ENCODE assay signal across 25 mouse cellular contexts in the genomic region with DNA sequence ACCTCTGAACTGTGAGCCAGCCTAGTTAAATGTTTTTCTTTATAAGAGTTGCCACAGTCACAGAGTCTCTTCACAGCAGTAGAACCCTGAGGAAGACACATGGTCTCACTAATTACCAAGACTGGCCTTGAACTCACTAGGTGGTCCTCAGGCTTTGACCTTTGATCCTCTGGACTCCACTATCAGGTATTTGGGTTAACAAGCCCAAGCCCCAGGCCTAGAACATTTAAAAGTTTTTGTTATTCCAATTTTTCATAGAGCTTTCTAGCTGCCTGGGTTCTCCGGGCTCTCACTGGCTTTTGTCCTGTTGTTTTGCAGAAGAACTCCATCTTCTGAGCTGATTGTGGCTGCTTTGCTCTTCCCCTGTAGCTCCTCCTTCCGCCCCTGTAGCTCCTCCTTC.
DNase-seq lines count a peak whose midpoint lies in the region; ATAC-seq and TF ChIP-seq lines count a peak whose summit lies in the region.
"Had no signal": no experiment of that assay in that cellular context is flagged by ENCODE, and none has a peak within 500 bp of the region (broad histone marks: within the 10 kb centered on the region; RNA-seq: fewer than 3 reads in every experiment).

No protein-coding gene starts in this region.

- no peak overlapping the region for H3K4me2 ChIP-seq in hindbrain, embryonic 16.5 days (ENCODE audit: low read length)
- H3K4me2 ChIP-seq in liver, embryonic 11.5 days = no peak overlapping the region

- in situ Hi-C loops in ES-E14 (cut with MboI; ENCODE audit: low sequenced_read_pairs in 2 of 2, unreplicated experiment in 2 of 2) = no loop called here

- WGBS in hindbrain, embryonic 16.5 days = 94% methylated on average over 2 of the region's 2 CpGs
- 83% methylated on average over 2 of the region's 2 CpGs for WGBS in liver, embryonic 11.5 days

- ATAC-seq in hindbrain, embryonic 16.5 days = no peak
- ATAC-seq in liver, embryonic 11.5 days (replicated peaks; ENCODE audit: low FRiP score) = no peak
- ATAC-seq: activated CD4-positive, CD25-positive, alpha-beta regulatory T cell, adult 4 months; CD4-positive, CD25-positive, alpha-beta regulatory T cell, adult 4 months; Patski had no signal

- no peaks in the 10 kb centered on the region for H3K36me3 ChIP-seq in ES-E14 (ENCODE audit: control insufficient read depth, insufficient read depth, low read length, poor library complexity, severe bottlenecking)
- no peaks in the 10 kb centered on the region for H3K36me3 ChIP-seq in hindbrain, embryonic 16.5 days (ENCODE audit: control insufficient read depth, insufficient read depth, low read length)
- H3K36me3 ChIP-seq in liver, embryonic 11.5 days (ENCODE audit: control insufficient read depth, insufficient read depth, low read length) = no peaks in the 10 kb centered on the region
- H3K36me3 ChIP-seq: G1E had no signal

- H3K4me1 ChIP-seq in ES-E14 (ENCODE audit: control insufficient read depth in 2 of 2, insufficient read depth in 2 of 2, low read length in 2 of 2, poor library complexity in 1 of 2) = peaks cover 0 to 4% of the 10 kb centered on the region in 2 experiments; a peak in 1 of 4 replicates
- no peaks in the 10 kb centered on the region for H3K4me1 ChIP-seq in hindbrain, embryonic 16.5 days (ENCODE audit: control insufficient read depth, insufficient read depth, low read depth, low read length)
- H3K4me1 ChIP-seq in liver, embryonic 11.5 days (replicated peaks; ENCODE audit: control insufficient read depth, insufficient read depth, low read length) = no peaks in the 10 kb centered on the region

- no peaks in the 10 kb centered on the region for H3K27me3 ChIP-seq in hindbrain, embryonic 16.5 days (replicated peaks; ENCODE audit: control insufficient read depth, insufficient read depth, low read length)
- no peaks in the 10 kb centered on the region for H3K27me3 ChIP-seq in liver, embryonic 11.5 days (replicated peaks; ENCODE audit: control insufficient read depth, insufficient read depth, low read length)
- H3K27me3 ChIP-seq: Patski had no signal

- no peak overlapping the region for H3K4me3 ChIP-seq in ES-E14 (ENCODE audit: insufficient read depth in 1 of 2, low read depth in 1 of 2, low read length in 2 of 2, poor library complexity in 1 of 2, severe bottlenecking in 1 of 2)
- no peak overlapping the region for H3K4me3 ChIP-seq in hindbrain, embryonic 16.5 days (ENCODE audit: low read length)
- no peak overlapping the region for H3K4me3 ChIP-seq in liver, embryonic 11.5 days (ENCODE audit: low read depth, low read length)

- no peak overlapping the region for H3K27ac ChIP-seq in ES-E14 (ENCODE audit: insufficient read depth, low read depth, low read length, poor library complexity, severe bottlenecking)
- H3K27ac ChIP-seq in hindbrain, embryonic 16.5 days (ENCODE audit: low read depth, low read length) = no peak overlapping the region
- H3K27ac ChIP-seq in liver, embryonic 11.5 days (ENCODE audit: low read depth, low read length) = no peak overlapping the region

- H3K9ac ChIP-seq in ES-E14 (ENCODE audit: insufficient read depth, low read depth, low read length, poor library complexity, severe bottlenecking) = no peak overlapping the region
- H3K9ac ChIP-seq in hindbrain, embryonic 16.5 days (ENCODE audit: low read depth, low read length) = no peak overlapping the region
- H3K9ac ChIP-seq in liver, embryonic 11.5 days (ENCODE audit: low read depth, low read length) = no peak overlapping the region

- no peaks in the 10 kb centered on the region for H3K9me3 ChIP-seq in ES-E14 (ENCODE audit: control insufficient read depth, insufficient read depth, low read depth, low read length)
- no peaks in the 10 kb centered on the region for H3K9me3 ChIP-seq in hindbrain, embryonic 16.5 days (ENCODE audit: control insufficient read depth, low read length)
- H3K9me3 ChIP-seq in liver, embryonic 11.5 days (ENCODE audit: control insufficient read depth, low read length) = no peaks in the 10 kb centered on the region

- DNase-seq in ES-CJ7 (ENCODE audit: low read depth, low spot score) = peak; percentile 71
- peak; percentile 49 for DNase-seq in ES-E14 (ENCODE audit: low read depth, low spot score)
- peak; percentile 61 for DNase-seq in R1 (ENCODE audit: low read depth, low spot score)
- peak; percentile 91 for DNase-seq in ZHBTc4 (ENCODE audit: low read depth, low spot score)
- no peak for DNase-seq in liver, embryonic 11.5 days (ENCODE audit: low spot score)
- DNase-seq in kidney, postnatal 25 days = no peak
- DNase-seq in kidney, postnatal 14 days = no peak
- DNase-seq: adrenal gland, adult 2 months; adrenal gland, adult 8-10 months; adrenal gland, postnatal 10 days; adrenal gland, postnatal 14 days; adrenal gland, postnatal 25 days; adrenal gland, postnatal 36 days; B cell, adult 2 months; cerebellum, adult 11 months; cerebellum, adult 11-12 months; cerebellum, adult 18-20 months; cerebellum, adult 2 months; cerebellum, adult 8-10 months; cerebellum, adult 9-10 months had no signal

TF ChIP-seq in ES-E14, 5 proteins besides CTCF, POLR2A, EP300 and RAD21:
- TF ChIP-seq MAFK (IDR thresholded peaks at IDR 0.05; ENCODE audit: insufficient read depth, low read depth, low read length) = no peak
- no peak for TF ChIP-seq ZNF384 (IDR thresholded peaks at IDR 0.05; ENCODE audit: low read depth, low read length)
- no peak for TF ChIP-seq ZC3H11A (IDR thresholded peaks at IDR 0.05; ENCODE audit: borderline replicate concordance, low read depth, low read length)
- no peak for TF ChIP-seq HCFC1 (IDR thresholded peaks at IDR 0.05; ENCODE audit: borderline replicate concordance, insufficient read depth, low read length)
- TF ChIP-seq CHD2 (IDR thresholded peaks at IDR 0.05; ENCODE audit: low read depth, low read length) = no peak
TF ChIP-seq in ES-E14: peak in this region for 0.

Comparison
In these comparisons a context has a peak if more than half of its experiments do, and no peak if none do; other contexts are left out.
1. DNase-seq: peak in ES-CJ7 (single experiment), ES-E14 (single experiment), R1 (single experiment) and ZHBTc4 (single experiment); none in liver, embryonic 11.5 days (single experiment), kidney, postnatal 25 days (0 of 2) and kidney, postnatal 14 days (single experiment).